Mouse (Mus musculus): ENCODE measurements at regions not wholly inside any gene's neighbourhood (a gene's known extent, or its start where the extent isn't known, plus 50 kb on each side); places are given as distances from the start of the nearest gene placed in this dataset.
A peak's percentile ranks its signal among the peaks of the same experiment; 100 is the strongest.

DNA sequence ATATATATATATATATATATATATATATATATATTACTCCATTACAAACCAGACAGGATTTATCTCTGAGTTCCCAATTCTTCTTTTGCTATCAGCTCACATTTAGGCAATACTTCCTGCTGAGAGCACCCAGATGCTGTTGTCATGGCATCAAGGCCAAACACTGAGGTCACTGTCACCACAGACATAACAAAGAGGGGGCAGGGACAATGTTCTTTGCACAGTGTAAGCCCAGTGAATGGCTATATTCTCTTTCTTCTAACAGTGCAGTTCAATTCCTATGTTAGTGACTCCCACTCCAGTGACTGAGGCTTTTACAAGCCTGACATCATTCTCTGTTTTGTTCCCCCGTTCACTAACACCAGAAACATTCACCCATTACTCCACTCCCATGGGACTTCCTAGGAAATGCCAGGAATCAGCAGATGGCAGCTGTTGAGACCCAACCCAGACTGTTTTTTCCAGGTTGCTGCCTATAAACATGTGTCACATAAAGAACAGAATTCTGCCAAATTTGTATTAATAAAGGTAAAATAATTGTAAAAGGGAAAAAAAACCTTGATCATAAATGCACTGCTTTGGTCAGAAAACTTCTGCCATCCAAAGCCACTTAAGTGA lies 289.5 kb downstream of the Slc22a22 start:
- H3ac ChIP-seq (ENCODE audit: control insufficient read depth, insufficient read length, low read depth) = no peak overlapping the region
- H3K79me2 ChIP-seq (ENCODE audit: control insufficient read depth, insufficient read depth) = no peaks in the 10 kb centered on the region
- TF ChIP-seq MYOD1 (IDR thresholded peaks at IDR 0.05; ENCODE audit: control insufficient read depth, insufficient read length, low read depth) (peak; percentile 78), MYOG (IDR thresholded peaks at IDR 0.05; ENCODE audit: control insufficient read depth, extremely low read depth, insufficient read length) (no peak)
- no peaks in the 10 kb centered on the region for H3K27me3 ChIP-seq (ENCODE audit: control insufficient read depth, insufficient read depth, insufficient read length)
- no peak overlapping the region for H3K4me3 ChIP-seq (ENCODE audit: insufficient read depth, poor library complexity, severe bottlenecking)
- H3K79me3 ChIP-seq (ENCODE audit: low read depth) = no peaks in the 10 kb centered on the region
- no peaks in the 10 kb centered on the region for H3K36me3 ChIP-seq (ENCODE audit: control insufficient read depth, insufficient read depth)

- Histone ChIP-seq H3K79me2 (ENCODE audit: control insufficient read depth, insufficient read depth) (no peaks in the 10 kb centered on the region), H3K36me3 (ENCODE audit: control insufficient read depth, insufficient read depth) (no peaks in the 10 kb centered on the region), H3K27me3 (ENCODE audit: control insufficient read depth, insufficient read depth, insufficient read length) (no peaks in the 10 kb centered on the region), H3K79me3 (ENCODE audit: low read depth) (no peaks in the 10 kb centered on the region), H3ac (ENCODE audit: control insufficient read depth, insufficient read length, low read depth) (no peak overlapping the region), H3K4me3 (ENCODE audit: insufficient read depth, poor library complexity, severe bottlenecking) (no peak overlapping the region)
- TF ChIP-seq FOSL1 (IDR thresholded peaks at IDR 0.05; ENCODE audit: insufficient read depth, low read length, poor library complexity, severe bottlenecking) (no peak), MYOG (IDR thresholded peaks at IDR 0.05; ENCODE audit: control insufficient read depth, extremely low read depth, insufficient read length) (no peak), MYOD1 (IDR thresholded peaks at IDR 0.05; ENCODE audit: control insufficient read depth, insufficient read length, low read depth) (no peak), CTCF (IDR thresholded peaks at IDR 0.05; ENCODE audit: control insufficient read depth, insufficient read depth, insufficient read length) (no peak), CEBPB (IDR thresholded peaks at IDR 0.05; ENCODE audit: low read depth) (no peak), USF1 (IDR thresholded peaks at IDR 0.05; ENCODE audit: low read depth) (no peak), MAX (IDR thresholded peaks at IDR 0.05) (no peak)
Observed at GRCm38 (mm10) chr15:57179138-57179537, 298.3 kb downstream of the Slc22a22 start.

GRCm38 (mm10) chr15:57172723-57173122 lies 304.7 kb downstream of the Slc22a22 start:
- H3K79me3 ChIP-seq (ENCODE audit: low read depth) = no peaks in the 10 kb centered on the region
- H3K79me2 ChIP-seq (ENCODE audit: control insufficient read depth, insufficient read depth) = no peaks in the 10 kb centered on the region
- TF ChIP-seq MYOG (IDR thresholded peaks at IDR 0.05; ENCODE audit: control insufficient read depth, extremely low read depth, insufficient read length) (no peak), MAX (IDR thresholded peaks at IDR 0.05) (no peak), MYOD1 (IDR thresholded peaks at IDR 0.05; ENCODE audit: control insufficient read depth, insufficient read length, low read depth) (no peak), CTCF (IDR thresholded peaks at IDR 0.05; ENCODE audit: control insufficient read depth, insufficient read depth, insufficient read length) (no peak), FOSL1 (IDR thresholded peaks at IDR 0.05; ENCODE audit: insufficient read depth, low read length, poor library complexity, severe bottlenecking) (no peak), USF1 (IDR thresholded peaks at IDR 0.05; ENCODE audit: low read depth) (no peak), CEBPB (IDR thresholded peaks at IDR 0.05; ENCODE audit: low read depth) (no peak)
- H3ac ChIP-seq (ENCODE audit: control insufficient read depth, insufficient read length, low read depth) = no peak overlapping the region
- H3K4me3 ChIP-seq (ENCODE audit: insufficient read depth, poor library complexity, severe bottlenecking) = no peak overlapping the region
- no peaks in the 10 kb centered on the region for H3K27me3 ChIP-seq (ENCODE audit: control insufficient read depth, insufficient read depth, insufficient read length)
- H3K36me3 ChIP-seq (ENCODE audit: control insufficient read depth, insufficient read depth) = no peaks in the 10 kb centered on the region

DNA sequence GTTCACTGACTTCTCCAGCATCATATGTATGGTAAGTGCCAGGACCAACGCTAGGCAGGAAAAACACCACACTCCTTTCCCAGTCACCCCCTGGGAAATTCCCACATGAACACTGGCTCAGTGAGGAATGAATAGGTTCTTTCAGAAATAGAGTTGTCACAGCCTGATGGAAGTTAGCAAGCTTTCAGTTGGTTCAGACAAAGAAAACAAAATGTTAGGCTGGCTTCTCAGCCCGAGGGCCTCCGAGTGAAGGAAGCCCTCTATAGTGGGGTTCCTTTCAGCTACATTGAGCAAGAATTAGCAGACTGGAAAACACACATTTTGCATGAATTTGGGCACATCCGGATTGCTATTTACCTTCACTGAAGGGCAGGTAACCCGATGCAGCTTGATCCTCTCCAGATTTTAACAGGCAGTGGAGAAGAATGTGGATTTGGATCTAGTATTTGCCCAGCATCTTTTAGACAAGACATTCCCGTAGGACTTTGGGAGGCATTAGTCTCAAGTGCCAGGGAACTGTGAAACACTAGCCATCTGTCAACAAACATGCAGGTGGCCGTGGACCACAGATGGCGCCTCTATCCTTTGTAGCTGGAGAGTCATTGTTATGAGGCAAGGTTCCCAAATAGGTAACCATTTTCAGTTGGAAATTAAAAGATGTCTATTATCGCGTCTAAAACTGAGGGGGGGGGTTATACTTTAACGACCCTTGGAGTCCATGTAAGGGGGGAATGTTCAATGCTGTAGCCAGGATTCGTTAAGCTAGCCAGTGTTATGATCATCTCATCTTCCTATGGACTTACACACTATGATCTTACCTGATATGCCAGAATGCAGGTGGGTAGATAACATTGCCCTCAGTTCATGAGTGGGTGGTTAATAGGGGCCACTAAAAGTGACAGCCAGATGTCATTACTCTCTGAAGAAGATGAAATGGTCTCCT lies 314.8 kb downstream of the Slc22a22 start:
- H3K4me3 ChIP-seq (ENCODE audit: insufficient read depth, poor library complexity, severe bottlenecking) = no peak overlapping the region
- H3K79me2 ChIP-seq (ENCODE audit: control insufficient read depth, insufficient read depth) = no peaks in the 10 kb centered on the region
- H3ac ChIP-seq (ENCODE audit: control insufficient read depth, insufficient read length, low read depth) = no peak overlapping the region
- no peaks in the 10 kb centered on the region for H3K36me3 ChIP-seq (ENCODE audit: control insufficient read depth, insufficient read depth)
- no peak for TF ChIP-seq MAX (IDR thresholded peaks at IDR 0.05)
- TF ChIP-seq MYOD1 (IDR thresholded peaks at IDR 0.05; ENCODE audit: control insufficient read depth, insufficient read length, low read depth) = no peak
- TF ChIP-seq CEBPB (IDR thresholded peaks at IDR 0.05; ENCODE audit: low read depth) = no peak
- no peak for TF ChIP-seq FOSL1 (IDR thresholded peaks at IDR 0.05; ENCODE audit: insufficient read depth, low read length, poor library complexity, severe bottlenecking)
- TF ChIP-seq CTCF (IDR thresholded peaks at IDR 0.05; ENCODE audit: control insufficient read depth, insufficient read depth, insufficient read length) = no peak
- TF ChIP-seq MYOG (IDR thresholded peaks at IDR 0.05; ENCODE audit: control insufficient read depth, extremely low read depth, insufficient read length) = no peak
- TF ChIP-seq USF1 (IDR thresholded peaks at IDR 0.05; ENCODE audit: low read depth) = no peak
- no peaks in the 10 kb centered on the region for H3K27me3 ChIP-seq (ENCODE audit: control insufficient read depth, insufficient read depth, insufficient read length)
- no peaks in the 10 kb centered on the region for H3K79me3 ChIP-seq (ENCODE audit: low read depth)

- no peak overlapping the region for H3K4me3 ChIP-seq (ENCODE audit: insufficient read depth, poor library complexity, severe bottlenecking)
- TF ChIP-seq CTCF (IDR thresholded peaks at IDR 0.05; ENCODE audit: control insufficient read depth, insufficient read depth, insufficient read length) (no peak), MAX (IDR thresholded peaks at IDR 0.05) (no peak), MYOG (IDR thresholded peaks at IDR 0.05; ENCODE audit: control insufficient read depth, extremely low read depth, insufficient read length) (no peak), USF1 (IDR thresholded peaks at IDR 0.05; ENCODE audit: low read depth) (no peak), CEBPB (IDR thresholded peaks at IDR 0.05; ENCODE audit: low read depth) (no peak), FOSL1 (IDR thresholded peaks at IDR 0.05; ENCODE audit: insufficient read depth, low read length, poor library complexity, severe bottlenecking) (no peak), MYOD1 (IDR thresholded peaks at IDR 0.05; ENCODE audit: control insufficient read depth, insufficient read length, low read depth) (no peak)
- no peak overlapping the region for H3ac ChIP-seq (ENCODE audit: control insufficient read depth, insufficient read length, low read depth)
- no peaks in the 10 kb centered on the region for H3K36me3 ChIP-seq (ENCODE audit: control insufficient read depth, insufficient read depth)
- H3K79me2 ChIP-seq (ENCODE audit: control insufficient read depth, insufficient read depth) = no peaks in the 10 kb centered on the region
- H3K79me3 ChIP-seq (ENCODE audit: low read depth) = no peaks in the 10 kb centered on the region
- no peaks in the 10 kb centered on the region for H3K27me3 ChIP-seq (ENCODE audit: control insufficient read depth, insufficient read depth, insufficient read length)
Observed at GRCm38 (mm10) chr15:57140130-57140750, 337.2 kb downstream of the Slc22a22 start.
